Mouse (Mus musculus) R1 (cell line): ENCODE data around the gene Mlip.
"Not testable (repeated sequence)": the region's sequence is repeated elsewhere in the genome, so short reads cannot be mapped to it uniquely, and the experiment has no call there.

ENCODE experiments used
- DNase-seq: peaks from one replicate; pipeline ENCODE4 v3.0.0-alpha.2; 2018; ENCODE audit warnings: low read depth, low spot score

Gene Mlip

DNA sequence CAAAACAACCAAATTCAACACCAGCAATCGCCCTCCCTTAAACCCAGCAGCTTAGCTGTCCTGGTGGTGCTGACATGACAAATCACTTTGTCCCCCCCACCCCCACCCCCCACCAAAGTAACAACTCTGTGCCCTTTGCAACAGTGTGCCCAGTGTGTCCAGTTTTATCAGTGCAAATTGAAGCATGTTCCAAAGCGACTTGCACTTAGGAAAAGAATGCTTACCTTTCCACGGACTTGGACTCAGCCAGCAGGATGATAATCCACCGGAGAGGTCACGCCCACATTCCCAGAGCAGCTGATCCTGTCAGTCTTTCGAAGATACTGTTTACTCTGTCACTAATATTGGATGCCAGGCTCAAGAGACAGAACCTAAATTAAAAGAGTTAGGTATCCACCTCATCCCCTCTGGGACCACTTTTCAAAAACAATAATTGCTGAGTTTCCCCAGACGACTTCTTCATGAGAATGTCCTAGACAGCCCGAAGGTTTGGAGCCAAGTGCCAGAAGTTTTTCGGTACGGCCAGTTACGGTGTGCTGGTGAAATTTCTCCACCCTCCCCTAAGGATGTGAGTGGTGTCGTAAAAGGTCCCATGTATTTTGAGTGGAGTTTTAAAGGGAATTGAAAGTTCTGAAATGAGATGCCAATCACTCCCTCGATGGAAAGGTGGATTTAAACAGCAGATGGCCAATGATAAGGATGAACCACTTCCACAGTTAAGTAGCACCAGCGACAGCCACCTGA, at the start of gene Mlip:
Gene Mlip, minus strand, starts transcription at position 538 of the 744 bp plus-strand sequence.
- no peak for DNase-seq

DNA sequence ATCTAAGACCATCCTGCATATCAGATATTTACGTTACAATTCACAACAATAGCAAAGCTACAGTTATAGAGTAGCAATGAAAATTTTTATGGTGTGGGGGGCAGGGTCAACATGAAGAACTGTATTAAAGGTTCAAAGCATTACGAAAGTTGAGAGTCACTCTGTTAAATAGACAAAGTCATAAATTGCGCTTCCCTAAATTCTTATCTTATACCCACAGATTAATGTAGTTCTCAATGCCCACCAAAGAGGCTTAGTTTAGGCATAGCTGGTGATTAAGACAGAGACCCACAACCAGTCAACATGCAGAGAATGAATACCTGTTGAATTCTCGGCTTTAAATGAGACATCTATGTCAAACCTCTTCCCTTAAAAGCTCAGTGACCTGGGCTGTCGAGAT, 47.0 kb upstream of the Mlip start:
- DNase-seq, result no peak

DNA sequence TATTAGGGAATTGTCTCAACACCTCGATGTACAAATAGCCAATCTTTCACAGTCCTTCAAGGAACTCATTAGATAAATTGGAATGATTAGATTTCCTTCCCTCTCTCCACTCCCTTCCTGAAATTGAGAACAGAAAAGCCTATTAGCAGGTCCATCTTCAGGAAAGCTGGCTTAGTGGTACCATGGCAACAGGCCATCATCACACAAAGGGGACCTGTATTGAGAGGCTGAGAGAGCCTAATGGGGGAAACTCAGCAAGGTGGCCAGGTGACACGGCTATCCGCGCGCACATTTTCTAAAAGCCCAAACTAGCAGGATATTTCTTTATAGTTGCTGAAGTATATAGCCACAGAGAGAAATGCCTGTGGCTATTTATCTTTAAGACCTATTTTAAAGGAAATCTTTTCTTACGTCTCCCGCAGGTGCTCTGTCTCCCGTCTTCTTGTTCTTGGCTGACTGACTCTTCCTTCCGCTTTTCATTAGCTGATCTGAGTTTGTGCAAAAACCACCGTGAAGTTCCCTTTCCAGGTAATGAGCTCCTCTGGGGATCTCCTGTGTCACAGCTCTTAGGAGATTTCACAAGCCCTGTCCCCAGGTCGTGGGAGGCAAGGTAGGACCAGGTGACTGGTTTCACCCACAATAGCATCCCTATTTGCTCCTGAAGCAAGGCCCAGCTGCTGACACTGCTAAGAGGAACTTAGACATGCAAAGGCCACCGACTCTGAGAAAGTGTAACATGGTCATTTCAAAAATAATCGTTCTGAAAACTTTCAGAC, 46.3 kb upstream of the Mlip start:
- no peak for DNase-seq

DNA sequence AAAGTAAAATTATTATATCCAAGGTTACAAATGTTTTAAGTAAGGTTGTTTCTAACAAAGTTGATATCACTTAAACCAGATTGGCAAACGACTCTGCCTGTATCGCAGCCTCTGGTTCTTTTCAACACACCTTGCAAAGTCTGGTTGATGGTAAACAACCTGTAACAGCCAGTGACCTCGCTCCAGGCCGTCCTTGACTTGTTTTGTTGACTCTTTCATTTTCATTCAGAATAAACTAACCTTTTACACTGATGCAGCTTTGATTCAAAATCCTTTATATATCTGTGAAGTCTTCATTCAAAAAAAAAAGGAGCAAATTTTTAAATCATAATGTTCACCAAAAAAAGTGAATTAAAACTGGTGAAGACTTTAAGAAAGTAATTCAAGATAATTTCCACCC, 44.3 kb upstream of the Mlip start:
- no peak for DNase-seq

DNA sequence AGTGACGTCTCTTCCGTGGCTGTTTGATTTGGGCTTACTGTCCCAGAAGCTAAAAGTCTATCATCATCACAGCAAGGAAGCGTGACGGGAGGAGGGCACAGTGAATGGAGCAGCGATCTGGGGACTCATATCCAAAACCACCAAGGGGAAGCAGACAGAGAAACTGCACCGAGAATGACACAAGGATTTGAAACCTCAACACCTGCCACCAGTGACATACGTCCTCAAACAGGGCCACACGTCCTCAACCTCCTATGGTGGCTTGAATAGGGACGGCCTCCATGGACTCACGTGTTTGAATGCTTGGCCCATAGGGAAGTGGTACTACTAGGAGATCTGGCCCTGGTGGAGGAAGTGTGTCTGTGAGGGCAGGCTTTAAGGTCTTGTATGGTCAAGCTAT, 38.5 kb upstream of the Mlip start:
- no peak for DNase-seq

DNA sequence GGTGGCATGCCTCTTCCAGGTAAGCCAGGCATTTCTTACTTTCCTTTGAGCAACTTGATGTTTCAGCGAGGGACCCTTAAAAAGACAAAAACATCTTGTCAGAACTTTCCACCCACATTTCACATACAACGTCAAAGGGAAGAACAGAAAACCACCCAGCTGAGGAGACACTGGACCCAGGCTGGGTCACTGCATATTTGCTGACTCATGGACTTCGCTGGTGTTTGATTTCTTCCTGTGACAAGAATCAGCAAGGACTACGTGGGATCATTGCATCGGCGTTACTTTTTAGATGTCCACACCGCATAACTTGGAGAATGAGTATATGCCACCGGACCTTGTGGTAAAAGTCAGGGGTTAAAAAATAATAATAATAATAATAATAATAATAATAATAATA, 36.2 kb upstream of the Mlip start:
- DNase-seq, result no peak

DNA sequence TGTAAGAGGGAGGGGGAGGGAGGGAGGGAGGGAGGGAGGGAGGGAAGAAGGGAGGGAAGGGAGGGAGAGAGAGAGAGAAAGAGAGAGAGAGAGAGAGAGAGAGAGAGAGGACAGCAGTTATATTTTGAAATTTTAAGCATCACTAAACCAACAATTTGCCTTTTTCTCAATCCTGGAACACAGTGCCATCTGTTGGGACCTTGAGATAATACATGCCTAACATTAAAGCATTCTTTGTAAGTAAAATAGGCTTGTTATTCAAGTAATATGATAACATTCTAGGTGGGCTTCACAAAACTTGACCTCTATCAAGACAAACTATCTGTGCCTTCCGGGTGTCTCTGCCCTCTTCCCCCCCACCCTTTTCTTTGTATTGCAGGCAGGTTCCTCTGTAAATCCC, 34.0 kb upstream of the Mlip start:
- peak; percentile 35 for DNase-seq

DNA sequence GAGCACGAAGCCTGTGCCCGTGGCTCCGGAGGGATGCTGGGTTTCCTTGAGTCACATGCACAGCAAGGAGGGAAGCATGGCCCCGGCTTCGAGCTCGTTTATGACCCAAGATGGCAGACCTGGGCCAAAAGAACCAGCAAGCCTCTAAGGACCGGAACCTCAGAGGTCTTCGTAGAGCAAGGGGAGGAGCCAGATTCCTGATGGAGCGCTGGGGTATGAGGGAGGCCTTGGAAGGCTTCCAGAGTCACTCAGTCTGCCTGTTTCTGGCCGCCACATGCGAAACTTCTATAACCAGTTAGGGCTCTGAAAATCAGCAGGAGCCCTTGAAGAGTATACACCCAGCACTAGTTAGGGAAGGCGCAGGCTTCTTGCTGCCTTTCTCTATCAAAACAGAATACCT, 32.8 kb upstream of the Mlip start:
- no peak for DNase-seq

DNA sequence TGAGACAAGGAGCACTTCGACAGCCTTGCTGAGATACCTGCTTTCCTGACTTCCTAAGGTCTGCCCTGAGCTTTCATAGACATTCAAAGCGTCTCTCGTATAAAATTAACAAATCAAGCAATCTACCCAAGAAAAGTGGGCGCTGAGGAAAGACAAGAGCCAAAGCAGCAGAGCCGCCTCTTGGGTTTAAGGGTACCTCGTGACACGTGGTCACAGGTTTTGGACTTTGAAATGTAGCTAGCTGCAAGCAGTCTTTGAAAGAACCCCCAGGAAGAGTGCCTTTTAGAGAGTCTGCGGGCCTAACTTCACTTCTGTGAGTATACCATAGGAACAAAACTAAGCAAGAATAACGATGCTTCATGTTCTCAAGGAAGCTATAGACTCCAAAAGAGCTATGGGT, 31.9 kb upstream of the Mlip start:
- no peak for DNase-seq

DNA sequence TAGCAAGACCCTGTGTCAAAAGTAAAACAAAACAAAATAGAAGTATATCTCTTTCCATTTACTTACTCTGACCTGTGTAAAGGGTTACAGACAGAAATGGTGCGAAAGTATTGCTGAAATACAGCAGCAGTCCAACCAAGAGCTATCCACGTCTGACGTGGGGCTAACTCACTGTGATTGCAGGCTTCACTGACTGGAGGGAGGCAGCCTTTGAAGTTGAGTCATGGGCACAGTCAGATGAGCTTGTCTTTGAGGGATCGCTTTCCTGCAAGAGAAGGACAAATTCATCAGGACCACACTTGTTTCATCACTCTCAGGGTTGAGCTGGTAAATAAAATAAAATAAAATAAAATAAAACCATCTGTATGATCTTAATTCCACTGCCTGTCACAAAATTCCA, 31.2 kb upstream of the Mlip start:
- no peak for DNase-seq

DNA sequence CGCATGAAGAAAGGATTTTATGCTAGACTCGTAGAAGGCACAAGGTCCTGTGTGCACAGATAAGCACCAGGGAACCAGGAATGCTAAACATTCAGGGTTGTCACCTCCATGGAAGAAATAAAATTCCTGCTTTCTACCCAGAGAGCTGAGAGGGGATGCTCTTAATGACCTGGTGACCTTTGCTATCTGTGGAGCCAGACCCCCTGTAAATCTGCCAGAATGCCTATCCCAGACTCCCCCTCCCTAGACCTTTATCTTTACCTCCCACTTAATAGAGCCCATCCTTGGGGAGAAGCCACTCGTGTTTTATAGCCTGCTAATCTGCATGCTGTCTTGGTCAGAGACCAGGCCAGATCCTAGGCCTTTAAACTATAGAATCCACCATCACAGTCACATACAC, 29.7 kb upstream of the Mlip start:
- DNase-seq, result no peak

DNA sequence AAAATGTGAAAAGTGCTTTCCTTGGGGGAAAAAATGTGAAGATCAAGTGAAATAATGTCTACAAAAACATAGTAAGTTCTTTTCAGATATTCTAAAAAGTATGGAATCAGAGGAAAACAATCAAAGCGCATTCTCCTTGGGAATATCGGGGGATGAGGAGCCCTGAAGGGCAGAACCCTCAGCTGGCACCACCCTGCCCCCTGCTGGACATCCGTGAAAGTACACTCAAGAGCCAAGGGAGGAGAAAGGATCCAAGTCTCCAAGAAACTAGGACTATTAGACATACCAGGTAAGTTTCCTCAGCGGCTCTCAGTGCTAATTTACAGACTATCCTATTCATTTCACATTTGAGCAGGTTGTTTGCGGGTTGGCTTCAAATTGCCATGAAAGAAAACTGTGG, 28.8 kb upstream of the Mlip start:
- DNase-seq, result peak; percentile 56

DNA sequence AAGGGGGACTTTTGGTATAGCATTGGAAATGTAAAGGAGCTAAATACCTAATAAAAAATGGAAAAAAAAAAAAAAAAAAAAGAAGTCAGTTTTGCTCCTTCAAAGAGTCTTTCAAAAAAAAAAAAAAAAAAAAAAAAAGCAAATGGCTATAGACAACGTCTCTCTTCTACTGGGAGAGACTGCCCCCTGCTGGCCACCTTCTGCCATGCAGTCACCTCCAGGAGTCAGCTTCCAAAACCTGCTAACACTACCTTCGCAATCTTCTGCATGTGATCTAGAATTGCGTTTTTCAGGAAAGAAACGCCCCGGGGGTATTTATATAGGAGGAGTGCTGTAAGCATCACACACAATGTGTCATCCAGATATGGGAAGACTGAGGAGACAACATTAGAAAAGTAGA, 26.9 kb upstream of the Mlip start:
- peak; percentile 57 for DNase-seq

DNA sequence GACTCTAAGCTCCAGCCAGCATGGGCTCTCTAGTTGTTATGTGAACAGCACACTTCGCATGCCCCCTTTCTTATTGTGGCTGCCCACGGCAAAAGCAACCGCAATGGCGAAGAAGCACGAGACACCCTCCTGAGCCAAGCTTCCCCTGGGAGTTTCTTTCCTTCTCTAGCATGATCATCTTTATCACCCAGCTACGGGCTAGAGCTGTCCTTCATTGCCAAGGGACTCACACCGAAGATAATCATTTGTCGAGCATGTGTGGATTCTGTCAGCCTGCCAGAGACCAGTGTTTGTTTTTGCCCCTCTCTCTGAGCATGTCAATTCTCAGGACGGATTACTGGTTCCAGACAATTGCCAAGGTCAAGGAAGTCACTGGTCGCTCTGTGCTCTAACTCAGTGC, 24.9 kb upstream of the Mlip start:
- no peak for DNase-seq

DNA sequence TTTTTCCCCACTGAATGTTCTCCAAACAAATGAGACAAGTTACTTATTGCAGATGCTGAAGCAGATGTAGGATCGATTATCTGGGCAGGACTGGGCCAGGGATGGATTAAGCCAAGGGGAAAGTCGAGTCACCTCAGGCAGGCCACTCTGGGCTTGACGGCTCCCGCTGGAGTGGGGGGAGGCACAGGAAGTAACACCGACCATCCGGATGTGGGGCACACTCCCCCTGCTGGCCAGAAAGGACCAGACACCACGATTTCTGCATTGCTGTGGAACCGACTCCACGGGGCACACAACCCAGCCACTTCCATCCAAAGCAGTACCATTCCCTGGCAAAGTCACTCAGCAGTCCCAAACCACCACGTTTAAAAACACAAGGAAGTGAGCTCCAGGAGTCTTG, 24.3 kb upstream of the Mlip start:
- DNase-seq, result peak; percentile 74

DNA sequence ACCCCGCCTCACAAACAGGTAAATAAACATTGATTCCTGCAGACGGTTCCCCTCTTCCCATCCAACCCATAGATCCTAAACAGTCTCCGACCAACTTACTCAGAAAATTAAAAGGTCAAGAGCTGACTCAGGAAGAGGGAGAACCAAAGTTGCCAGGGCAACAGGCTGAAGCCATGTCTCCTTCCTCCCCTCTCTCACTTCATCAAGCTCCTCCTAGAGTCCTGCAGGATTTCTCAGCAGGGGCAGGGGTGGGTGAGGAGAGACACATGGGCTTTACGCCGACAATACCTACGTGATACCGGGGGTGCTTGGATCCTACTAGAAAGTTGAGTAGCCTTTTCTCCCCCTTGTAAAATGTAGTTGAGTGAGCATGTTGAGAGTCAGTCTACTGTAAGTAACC, 23.8 kb upstream of the Mlip start:
- DNase-seq, result peak; percentile 57

DNA sequence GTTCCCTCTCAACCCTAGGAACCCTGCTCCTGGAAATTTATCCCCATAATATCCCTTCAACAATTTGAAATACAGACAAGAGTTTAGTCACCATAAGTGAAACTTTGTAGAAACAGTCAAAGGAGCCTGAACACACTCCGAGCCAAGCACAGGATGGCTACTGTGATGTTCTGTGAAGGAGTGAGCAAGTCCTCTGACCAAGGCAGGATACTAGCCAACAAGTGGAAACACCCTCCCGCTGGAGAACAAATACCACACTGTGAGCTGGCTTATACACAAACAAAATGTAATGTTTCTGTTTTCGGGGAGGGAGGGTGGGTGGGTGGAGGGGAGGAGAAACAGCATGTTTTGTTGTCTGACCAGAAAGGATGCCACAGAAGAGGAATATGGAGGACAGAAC, 17.9 kb upstream of the Mlip start:
- DNase-seq, result no peak

DNA sequence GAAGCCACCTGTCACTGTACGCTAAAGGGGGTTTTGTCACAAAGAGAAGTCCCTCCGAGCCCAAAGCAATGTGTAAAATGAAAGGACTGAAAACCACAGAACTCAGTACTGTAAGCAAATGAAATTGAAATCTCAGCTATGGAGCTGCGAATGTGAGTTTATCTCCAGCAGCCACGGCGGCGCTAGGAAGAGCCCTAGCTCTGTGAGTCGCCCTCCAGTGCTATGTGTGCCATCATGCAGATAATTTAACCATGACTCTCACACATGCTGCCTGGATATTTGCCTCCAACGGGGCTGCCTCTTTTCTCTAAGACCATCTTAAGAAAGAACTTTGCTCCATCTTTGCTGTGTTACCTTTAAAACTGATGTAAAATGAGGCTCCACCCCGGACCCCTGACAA, 16.5 kb upstream of the Mlip start:
- DNase-seq, result no peak

DNA sequence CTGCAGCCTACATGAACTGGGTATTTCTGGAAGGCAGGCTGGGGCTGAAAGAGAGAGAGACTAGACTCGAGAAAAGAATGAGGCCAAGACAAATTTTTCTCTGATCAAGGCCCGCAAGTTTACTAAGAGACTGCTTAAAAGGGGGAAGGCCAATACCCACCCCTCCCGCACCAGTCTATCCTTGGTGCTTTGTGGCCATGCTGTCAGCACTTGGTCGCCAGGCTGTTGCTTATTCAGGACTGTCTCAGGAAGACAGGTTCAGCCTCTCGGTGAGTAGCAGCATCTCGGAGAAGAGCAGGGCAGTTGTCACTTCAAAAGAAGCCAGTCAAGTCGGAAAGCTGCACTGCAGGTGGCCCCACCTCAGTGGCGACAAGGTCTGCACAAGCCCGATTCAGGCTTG, 11.9 kb upstream of the Mlip start:
- not testable (repeated sequence) for DNase-seq

DNA sequence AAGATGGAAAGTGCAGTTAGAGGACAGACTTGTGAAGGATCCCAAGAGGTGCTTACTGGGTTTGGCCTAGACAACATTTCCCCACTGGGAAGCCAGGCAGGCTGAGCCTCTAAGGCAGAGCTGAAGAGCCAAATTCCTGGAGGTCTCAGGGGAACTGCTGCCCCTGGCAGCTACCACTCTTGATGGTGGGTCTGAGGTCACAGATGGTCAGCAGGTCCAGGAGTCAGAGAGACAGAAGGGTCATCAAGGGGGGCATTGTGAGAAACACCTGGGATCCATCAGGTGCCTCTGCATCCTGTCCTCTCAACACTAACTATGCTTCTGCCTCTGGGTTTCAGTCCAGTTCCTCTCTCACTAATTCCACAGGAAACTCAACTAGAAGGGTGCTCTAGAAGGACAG, 10.1 kb upstream of the Mlip start:
- no peak for DNase-seq

DNA sequence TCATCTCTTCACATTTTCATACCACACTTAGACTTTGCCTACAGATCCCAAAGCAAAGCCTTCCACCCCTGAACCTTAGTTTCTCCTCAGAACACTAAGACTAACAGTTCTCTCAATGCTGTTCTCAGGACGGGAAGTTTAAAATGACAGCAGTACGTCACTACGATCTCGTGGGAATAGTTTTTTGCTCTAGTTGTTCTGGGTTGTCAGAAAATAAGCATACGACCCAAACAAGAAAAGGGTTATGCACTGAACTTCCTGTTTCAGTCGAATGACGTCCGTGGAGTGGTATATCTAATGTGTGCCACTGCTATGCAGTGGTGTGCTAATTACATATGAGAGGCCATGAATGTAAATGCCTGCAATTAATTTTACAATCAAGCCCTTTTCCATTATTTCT, 7.9 kb upstream of the Mlip start:
- no peak for DNase-seq

DNA sequence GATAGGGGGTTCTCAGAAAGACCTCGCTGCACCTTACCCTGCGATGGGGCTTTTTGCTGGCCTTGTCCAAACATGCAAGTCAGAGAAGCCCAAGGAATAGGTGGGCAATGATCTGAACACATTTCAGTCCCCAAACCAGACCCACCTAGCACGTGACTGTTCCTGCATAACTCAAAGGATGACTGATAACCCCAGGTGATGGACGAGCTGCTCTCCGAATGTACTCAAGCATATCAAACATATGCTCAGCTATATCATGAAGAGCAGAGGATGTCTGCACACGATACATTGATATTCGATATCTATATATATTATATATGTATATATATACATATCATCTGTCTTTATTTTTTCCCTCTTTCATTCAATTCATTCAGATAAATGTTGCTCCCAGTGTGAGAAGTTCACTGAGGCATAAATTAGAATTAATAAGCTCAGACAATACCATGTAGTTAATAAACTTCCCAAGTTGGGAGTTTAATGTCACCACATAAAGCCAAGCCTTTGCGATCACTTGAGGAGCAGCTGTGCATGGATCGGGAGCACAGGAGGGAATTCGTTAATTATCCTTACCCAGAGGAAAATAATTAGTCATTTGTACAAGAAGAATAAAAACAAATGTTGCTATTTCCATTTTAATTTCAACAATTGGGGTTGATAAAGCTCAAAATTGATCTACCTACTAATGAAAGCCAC, 6.7 kb upstream of the Mlip start:
- no peak for DNase-seq

DNA sequence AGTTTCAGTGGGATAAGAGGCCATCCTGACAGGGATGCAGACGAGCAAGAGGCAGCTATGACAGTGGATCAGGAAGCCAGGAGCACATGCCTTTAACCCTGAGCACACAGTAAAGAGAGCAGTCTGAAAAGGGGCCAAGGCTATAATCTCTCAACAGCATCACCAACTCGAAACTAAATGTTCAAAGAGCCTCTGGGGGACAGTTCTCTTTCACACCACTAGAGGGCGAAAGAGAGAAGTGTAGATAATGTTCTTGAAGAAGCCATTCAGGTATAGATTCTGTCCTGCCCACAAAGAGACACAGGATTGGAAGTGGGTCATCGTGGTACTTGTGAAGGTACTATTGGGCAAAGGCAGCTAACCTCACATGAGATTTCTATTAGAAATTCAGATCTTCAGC, 1.2 kb upstream of the Mlip start:
- DNase-seq, result peak; percentile 22
